Mouse (Mus musculus) MEL (cell line): ENCODE results near the gene Ints6. TPM values are rescaled to one million over a fixed set of nuclear protein-coding genes. Genes with fewer than 3 reads are reported as not detected.
"Not testable (repeated sequence)": the region's sequence is repeated elsewhere in the genome, so short reads cannot be mapped to it uniquely, and the experiment has no call there.

ENCODE experiments used
- DNase-seq: peaks from one replicate; pipeline ENCODE4 v3.0.0; 2011; ENCODE audit warnings: low read depth, low spot score
- H3K27ac ChIP-seq: 2 replicates; pipeline ENCODE4 v1.5.1; 2012; ENCODE audit warnings: low read depth, mild to moderate bottlenecking, control low read depth, low read length, moderate library complexity; ENCODE audit not compliant: control insufficient read depth
- H3K27me3 ChIP-seq, 2 experiments: fragments of 150-350 bp in 1 of 2; sonication (generic) in 1 of 2; 2 replicates each; pipeline ENCODE4 v1.6.1; 2012; ENCODE audit warnings: low read length in 2 of 2, mild to moderate bottlenecking in 2 of 2, improper control_type of control experiment in 1 of 2, moderate library complexity in 1 of 2; ENCODE audit not compliant: insufficient read depth in 2 of 2, control insufficient read depth in 1 of 2
- H3K36me3 ChIP-seq, 2 experiments: 2 replicates each; pipeline ENCODE4 v1.6.1; 2012 to 2014; ENCODE audit warnings: low read length in 2 of 2, improper control_type of control experiment in 1 of 2, inconsistent platforms in 1 of 2, mild to moderate bottlenecking in 1 of 2; ENCODE audit not compliant: insufficient read depth in 2 of 2, control insufficient read depth in 1 of 2
- H3K4me1 ChIP-seq, 2 experiments: fragments of 150-350 bp in 1 of 2; sonication (generic) in 1 of 2; 2 replicates each; pipeline ENCODE4 v1.6.1; 2012; ENCODE audit warnings: low read length in 2 of 2, improper control_type of control experiment in 1 of 2, mild to moderate bottlenecking in 1 of 2; ENCODE audit not compliant: insufficient read depth in 2 of 2, control insufficient read depth in 1 of 2
- H3K4me3 ChIP-seq, 2 experiments: fragments of 150-350 bp in 1 of 2; sonication (generic) in 1 of 2; 2 replicates each; pipeline ENCODE4 v1.5.1; 2012; ENCODE audit warnings: low read depth in 2 of 2, low read length in 2 of 2, mild to moderate bottlenecking in 2 of 2, moderate library complexity in 2 of 2, control low read depth in 1 of 2, improper control_type of control experiment in 1 of 2; ENCODE audit not compliant: control insufficient read depth in 1 of 2, insufficient read depth in 1 of 2
- H3K79me2 ChIP-seq: 2 replicates; pipeline ENCODE4 v1.6.1; 2012; ENCODE audit warnings: mild to moderate bottlenecking, low read length, moderate library complexity; ENCODE audit not compliant: control insufficient read depth, poor library complexity, insufficient read depth
- H3K9ac ChIP-seq: 2 replicates; pipeline ENCODE4 v1.6.1; 2012; ENCODE audit warnings: low read depth, mild to moderate bottlenecking, control low read depth, low read length, moderate library complexity; ENCODE audit not compliant: control insufficient read depth, poor library complexity, severe bottlenecking
- H3K9me3 ChIP-seq: fragments of 150-350 bp; sonication (generic); replicated peaks from 2 replicates; pipeline ENCODE4 v1.6.1; 2012; ENCODE audit warnings: mild to moderate bottlenecking, low read length, improper control_type of control experiment, moderate library complexity; ENCODE audit not compliant: insufficient read depth
- CHD1 ChIP-seq: IDR thresholded peaks from 2 replicates; pipeline ENCODE4 v1.6.1; 2012; ENCODE audit warnings: low read depth, mild to moderate bottlenecking, inconsistent platforms, low read length, improper control_type of control experiment
- CHD2 ChIP-seq: IDR thresholded peaks from 2 replicates; pipeline ENCODE4 v1.6.1; 2011; ENCODE audit warnings: low read length, improper control_type of control experiment
- E2F4 ChIP-seq: IDR thresholded peaks from 2 replicates; pipeline ENCODE4 v1.6.1; 2011; ENCODE audit warnings: low read depth, low read length, improper control_type of control experiment, borderline replicate concordance
- ELF1 ChIP-seq: IDR thresholded peaks from 2 replicates; pipeline ENCODE4 v1.6.1; 2014; ENCODE audit warnings: low read depth, mild to moderate bottlenecking, inconsistent platforms, low read length, improper control_type of control experiment, moderate library complexity
- EP300 ChIP-seq, 2 experiments: IDR thresholded peaks; 2 replicates each; pipeline ENCODE4 v1.6.1; 2011; ENCODE audit warnings: improper control_type of control experiment in 2 of 2, low read length in 2 of 2, low read depth in 1 of 2, mild to moderate bottlenecking in 1 of 2
- ETS1 ChIP-seq: IDR thresholded peaks from 2 replicates; pipeline ENCODE4 v1.6.1; 2012; ENCODE audit warnings: low read depth, mild to moderate bottlenecking, inconsistent platforms, low read length, improper control_type of control experiment, moderate library complexity
- GATA1 ChIP-seq: IDR thresholded peaks from 2 replicates; pipeline ENCODE4 v1.6.1; 2011; ENCODE audit warnings: low read depth, low read length, improper control_type of control experiment
- HCFC1 ChIP-seq: IDR thresholded peaks from 2 replicates; pipeline ENCODE4 v1.6.1; 2012; ENCODE audit warnings: low read depth, mild to moderate bottlenecking, inconsistent platforms, low read length, improper control_type of control experiment, moderate library complexity
- JUND ChIP-seq: IDR thresholded peaks from 2 replicates; pipeline ENCODE4 v1.6.1; 2011; ENCODE audit warnings: low read depth, mild to moderate bottlenecking, improper control_type of control experiment, low read length
- MAX ChIP-seq: IDR thresholded peaks from 2 replicates; pipeline ENCODE4 v1.6.1; 2011; ENCODE audit warnings: low read length, improper control_type of control experiment
- MXI1 ChIP-seq: IDR thresholded peaks from 2 replicates; pipeline ENCODE4 v1.6.1; 2011; ENCODE audit warnings: mild to moderate bottlenecking, low read depth, low read length, improper control_type of control experiment
- MYB ChIP-seq: IDR thresholded peaks from 2 replicates; pipeline ENCODE4 v1.6.1; 2011; ENCODE audit warnings: mild to moderate bottlenecking, low read depth, low read length, improper control_type of control experiment
- NELFE ChIP-seq: IDR thresholded peaks from 2 replicates; pipeline ENCODE4 v1.6.1; 2011; ENCODE audit warnings: low read depth, low read length, improper control_type of control experiment
- POLR2AphosphoS2 ChIP-seq: IDR thresholded peaks from 2 replicates; pipeline ENCODE4 v1.6.1; 2011; ENCODE audit warnings: low read length, improper control_type of control experiment
- POLR2AphosphoS5 ChIP-seq: IDR thresholded peaks from 2 replicates; pipeline ENCODE4 v1.6.1; 2012; ENCODE audit warnings: low read depth, borderline replicate concordance, mild to moderate bottlenecking, inconsistent platforms, low read length, moderate library complexity, mixed read lengths
- RAD21 ChIP-seq: IDR thresholded peaks from 2 replicates; pipeline ENCODE4 v1.6.1; 2011; ENCODE audit warnings: mild to moderate bottlenecking, low read depth, low read length, improper control_type of control experiment
- SMC3 ChIP-seq: IDR thresholded peaks from 2 replicates; pipeline ENCODE4 v1.6.1; 2011; ENCODE audit warnings: low read depth, low read length, improper control_type of control experiment
- TAL1 ChIP-seq: IDR thresholded peaks from 2 replicates; pipeline ENCODE4 v1.6.1; 2012; ENCODE audit warnings: mild to moderate bottlenecking, inconsistent platforms, low read length, moderate library complexity, mixed read lengths
- TBP ChIP-seq: IDR thresholded peaks from 2 replicates; pipeline ENCODE4 v1.8.0; 2011; ENCODE audit warnings: low read depth, low read length, improper control_type of control experiment
- TCF12 ChIP-seq: IDR thresholded peaks from 2 replicates; pipeline ENCODE4 v1.6.1; 2014; ENCODE audit warnings: low read depth, mild to moderate bottlenecking, inconsistent platforms, low read length, improper control_type of control experiment, moderate library complexity
- UBTF ChIP-seq: IDR thresholded peaks from 2 replicates; pipeline ENCODE4 v1.6.1; 2012; ENCODE audit warnings: low read depth, mild to moderate bottlenecking, inconsistent platforms, low read length, improper control_type of control experiment, moderate library complexity, borderline replicate concordance; ENCODE audit not compliant: insufficient read depth
- ZKSCAN1 ChIP-seq: IDR thresholded peaks from 2 replicates; pipeline ENCODE4 v1.6.1; 2012; ENCODE audit warnings: low read depth, mild to moderate bottlenecking, inconsistent platforms, low read length, improper control_type of control experiment, moderate library complexity
- ZNF384 ChIP-seq: IDR thresholded peaks from 2 replicates; pipeline ENCODE4 v1.6.1; 2012; ENCODE audit warnings: low read depth, mild to moderate bottlenecking, inconsistent platforms, low read length, improper control_type of control experiment
- polyA plus RNA-seq, 2 experiments: library from polyadenylated mRNA; stranded (reverse) in 1 of 2; unstranded in 1 of 2; fragments of >175 nt in 1 of 2; fragments of >200 nt in 1 of 2; gene quantifications; 2 replicates each; pipeline versions ENCODE4 v1.2.1 to v1.2.4; 2012; ENCODE audit warnings: low replicate concordance in 2 of 2, low read depth in 1 of 2; ENCODE audit not compliant: insufficient read length in 2 of 2, insufficient read depth in 1 of 2, missing spikeins in 1 of 2
- total RNA-seq: library from RNA; depleted of rRNA; stranded (reverse); fragments of 300-350 nt; gene quantifications from 2 replicates; pipeline ENCODE4 v1.2.3, GENCODE M21; 2012

Ints6 gene
- total and polyA plus RNA-seq, 3 experiments, result 27.4 to 150 (median 29.1) TPM

DNA sequence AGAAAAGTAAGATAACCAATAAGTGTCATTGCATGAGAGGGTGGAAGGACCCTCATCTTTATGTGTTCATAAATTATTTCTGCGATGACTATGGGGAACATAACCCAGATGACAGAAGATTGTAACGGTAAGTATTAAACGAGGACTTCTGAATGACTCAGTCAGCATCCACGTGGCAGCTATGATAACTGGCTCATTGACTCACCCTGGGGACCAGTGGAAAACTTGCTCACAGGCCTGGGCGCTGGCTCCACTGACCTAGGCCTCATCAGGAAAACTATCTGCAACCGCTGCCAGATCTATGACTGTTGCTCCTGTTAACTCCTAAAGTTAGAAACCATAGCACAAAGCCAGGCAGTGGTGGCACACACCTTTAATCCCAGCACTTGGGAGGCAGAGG, 112.6 kb downstream of the Ints6 start:
- Histone ChIP-seq H3K27ac (no peak overlapping the region), H3K4me3 (no peak overlapping the region), H3K36me3 (no peaks in the 10 kb centered on the region), H3K9me3 (no peaks in the 10 kb centered on the region), H3K4me1 (no peaks in the 10 kb centered on the region), H3K79me2 (no peaks in the 10 kb centered on the region), H3K27me3 (no peaks in the 10 kb centered on the region; a peak in 1 of 4 replicates), H3K9ac (no peak overlapping the region)
- TF ChIP-seq SMC3 (no peak), TBP (no peak), JUND (no peak), EP300 (IDR thresholded peaks at IDR 0.05; ENCODE audit: low read depth in 1 of 2, low read length in 2 of 2) (no peak), MXI1 (no peak), MYB (no peak), TAL1 (no peak), E2F4 (no peak), UBTF (no peak), RAD21 (no peak), POLR2AphosphoS5 (no peak)
- DNase-seq, result no peak

DNA sequence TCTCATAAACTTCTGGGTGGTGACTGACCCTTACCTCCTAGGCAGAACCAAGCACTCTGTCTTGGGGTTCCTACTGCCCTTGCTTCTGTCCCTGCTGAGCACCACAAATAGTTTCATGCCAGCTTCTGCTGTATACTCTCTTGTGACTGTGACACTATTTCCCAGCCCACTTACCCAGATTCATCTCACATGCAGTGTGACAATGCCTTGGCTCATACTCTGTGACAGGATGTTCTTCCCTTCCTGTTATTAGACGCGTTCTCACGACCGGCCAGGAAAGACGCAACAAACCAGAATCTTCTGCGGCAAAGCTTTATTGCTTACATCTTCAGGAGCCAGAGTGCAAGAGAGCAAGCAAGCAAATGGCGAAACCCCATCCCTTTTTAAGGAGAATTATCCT, 118.6 kb downstream of the Ints6 start:
- not testable (repeated sequence) for H3K4me3 ChIP-seq, H3K27me3 ChIP-seq, H3K36me3 ChIP-seq, H3K9ac ChIP-seq, DNase-seq, H3K79me2 ChIP-seq, H3K27ac ChIP-seq, H3K9me3 ChIP-seq, H3K4me1 ChIP-seq

DNA sequence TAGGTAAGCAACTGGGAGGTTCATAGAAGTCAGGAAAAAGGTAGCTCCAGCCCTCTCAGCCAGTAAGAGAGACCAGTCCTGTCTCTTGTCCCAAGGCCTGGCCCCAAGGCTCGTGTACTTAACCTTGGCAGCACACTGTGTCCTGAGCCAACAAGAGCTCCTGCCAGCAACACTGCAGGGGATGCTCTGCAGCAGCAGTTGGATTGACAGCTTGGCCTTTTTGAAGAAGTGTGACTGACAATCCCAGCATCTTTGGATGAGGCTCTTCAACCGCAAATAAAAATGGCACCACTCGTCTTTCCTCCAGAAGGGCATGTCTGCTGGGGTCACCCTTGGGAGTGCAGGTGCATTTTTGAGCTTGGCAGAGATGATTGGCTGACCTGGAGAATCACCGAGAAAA, 120.6 kb downstream of the Ints6 start:
- Histone ChIP-seq H3K79me2 (no peaks in the 10 kb centered on the region), H3K4me1 (no peaks in the 10 kb centered on the region), H3K27ac (no peak overlapping the region), H3K9ac (no peak overlapping the region), H3K4me3 (no peak overlapping the region), H3K27me3 (no peaks in the 10 kb centered on the region), H3K36me3 (no peaks in the 10 kb centered on the region), H3K9me3 (no peaks in the 10 kb centered on the region)
- TF ChIP-seq CHD2, result no peak
- TF ChIP-seq ZKSCAN1, result no peak
- TF ChIP-seq SMC3, result no peak
- no peak for TF ChIP-seq NELFE
- no peak for TF ChIP-seq CHD1
- TF ChIP-seq MAX, result no peak
- no peak for TF ChIP-seq GATA1
- TF ChIP-seq HCFC1, result no peak
- no peak for TF ChIP-seq TCF12
- no peak for TF ChIP-seq TBP
- no peak for TF ChIP-seq TAL1
- no peak for TF ChIP-seq POLR2AphosphoS2
- TF ChIP-seq ETS1, result no peak
- no peak for TF ChIP-seq ELF1
- TF ChIP-seq ZNF384, result no peak
- TF ChIP-seq MXI1, result no peak
- DNase-seq, result no peak
